Mouse (Mus musculus): ENCODE measurements around the gene Per1. TPM values are rescaled to one million over a fixed set of nuclear protein-coding genes. Genes with fewer than 3 reads are reported as not detected.
A peak's percentile ranks its signal among the peaks of the same experiment; 100 is the strongest.

The Per1 gene
- polyA plus RNA-seq, 1 experiment from 2014 or later, result 15.6 TPM

DNA sequence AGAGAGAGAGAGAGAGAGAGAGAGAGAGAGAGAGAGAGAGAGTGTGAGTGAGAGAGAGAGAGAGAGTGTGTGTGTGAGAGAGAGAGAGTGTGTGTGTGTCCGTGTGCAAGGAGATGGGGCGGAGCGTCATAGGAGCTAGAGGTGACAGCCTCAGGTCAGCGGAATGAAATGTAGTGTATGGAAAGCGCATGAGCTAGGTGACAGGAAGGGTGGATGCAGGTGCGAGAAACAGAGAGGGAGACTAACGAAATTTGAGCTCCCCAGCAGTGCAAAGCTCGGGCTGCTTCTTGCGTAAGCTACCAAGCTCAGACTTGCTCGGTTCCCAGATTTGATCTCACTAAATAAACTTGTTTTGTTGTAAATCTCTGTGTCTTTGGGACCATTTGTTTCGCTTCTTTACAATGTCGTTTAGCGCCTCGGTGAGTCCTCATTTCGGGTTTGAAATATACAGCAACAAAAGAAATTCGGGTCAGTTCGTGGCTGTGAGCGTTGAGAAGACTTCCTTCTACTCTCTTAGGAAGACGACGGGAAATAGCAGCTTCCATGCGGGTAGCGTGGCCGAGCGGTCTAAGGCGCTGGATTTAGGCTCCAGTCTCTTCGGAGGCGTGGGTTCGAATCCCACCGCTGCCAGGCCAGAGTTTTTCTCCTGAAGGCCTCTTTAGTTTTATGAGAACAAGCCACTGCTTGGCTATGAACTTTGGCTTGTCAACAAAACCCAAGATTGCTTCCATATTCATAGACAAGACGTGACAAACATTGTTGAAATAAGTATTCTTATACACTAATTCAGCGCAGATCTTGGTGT is 28.9 kb downstream of the Per1 start:
- H3K4me2 ChIP-seq (replicated peaks), result peak overlapping the region; percentile 92
- H3K9me3 ChIP-seq, result no peaks in the 10 kb centered on the region
- peak overlapping the region; percentile 79 for H3K4me3 ChIP-seq (replicated peaks)
- WGBS, result under 1% methylated on average over 31 of the region's 31 CpGs
- peak overlapping the region; percentile 69 for H3K27ac ChIP-seq
- no peaks in the 10 kb centered on the region for H3K36me3 ChIP-seq
- peak overlapping the region; percentile 52 for H3K9ac ChIP-seq
- peak; percentile 67 for ATAC-seq
- peaks cover 35% of the 10 kb centered on the region for H3K4me1 ChIP-seq (replicated peaks)
- no peaks in the 10 kb centered on the region for H3K27me3 ChIP-seq (replicated peaks)

DNA sequence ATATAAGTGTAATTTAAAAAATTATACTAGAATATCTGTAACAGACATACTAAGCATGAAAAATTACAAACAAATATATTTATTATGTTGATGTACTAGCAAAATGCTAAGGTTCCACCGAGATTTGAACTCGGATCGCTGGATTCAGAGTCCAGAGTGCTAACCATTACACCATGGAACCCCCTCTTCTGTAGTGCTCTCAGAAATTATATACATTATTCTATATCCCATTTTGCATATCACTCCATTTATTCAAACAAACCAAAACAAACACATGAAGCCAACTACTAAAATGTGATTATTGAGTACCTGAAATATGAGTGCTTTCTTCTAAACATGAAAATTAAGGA is 29.5 kb downstream of the Per1 start:
- Histone ChIP-seq H3K9ac (no peak overlapping the region), H3K4me2 (replicated peaks) (no peak overlapping the region), H3K36me3 (no peaks in the 10 kb centered on the region), H3K4me1 (replicated peaks) (peaks cover 29% of the 10 kb centered on the region), H3K27me3 (replicated peaks) (no peaks in the 10 kb centered on the region), H3K4me3 (replicated peaks) (no peak overlapping the region), H3K27ac (no peak overlapping the region), H3K9me3 (no peaks in the 10 kb centered on the region)
- ATAC-seq, result peak; percentile 50
- under 1% methylated on average over 3 of the region's 3 CpGs for WGBS

DNA sequence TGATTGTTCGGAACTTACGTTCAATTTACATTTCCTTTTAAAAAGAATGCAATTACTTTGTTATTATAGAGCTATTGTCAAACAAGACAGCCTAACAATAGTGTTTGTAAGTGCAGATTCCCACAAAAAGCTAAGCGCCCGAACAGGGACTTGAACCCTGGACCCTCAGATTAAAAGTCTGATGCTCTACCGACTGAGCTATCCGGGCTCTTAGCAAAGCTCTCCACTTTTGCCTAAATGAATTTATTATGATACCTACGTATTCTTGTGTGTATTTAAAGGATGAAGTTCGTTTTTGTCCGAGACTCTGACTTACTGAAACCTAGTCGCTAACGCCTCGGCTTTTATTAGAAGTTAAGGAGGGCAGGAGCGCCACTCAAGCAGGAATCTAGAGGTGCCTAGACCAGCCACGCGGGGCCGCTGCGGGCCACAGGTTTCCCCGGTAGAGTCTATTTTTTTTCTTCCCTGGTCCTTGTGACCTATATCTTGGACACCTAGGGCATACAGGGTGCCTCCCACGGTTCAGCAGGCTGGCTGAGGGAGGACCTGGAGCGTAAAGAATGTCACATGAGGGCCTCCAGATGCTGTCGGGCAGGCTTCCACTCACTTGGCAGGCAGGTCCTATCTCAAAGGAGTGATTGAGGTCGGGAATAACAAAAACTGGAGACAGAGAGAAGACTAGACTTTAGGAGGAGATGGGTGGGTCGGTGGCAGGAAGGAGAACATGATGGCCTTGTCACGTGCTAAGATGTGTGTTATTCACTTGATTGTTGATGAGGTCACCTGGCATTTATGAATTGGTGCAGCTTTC is 30.2 kb downstream of the Per1 start:
- peak overlapping the region; percentile 87 for H3K4me2 ChIP-seq (replicated peaks)
- peak overlapping the region; percentile 50 for H3K9ac ChIP-seq
- H3K27ac ChIP-seq, result peak overlapping the region; percentile 70
- H3K4me1 ChIP-seq (replicated peaks), result peaks cover 22% of the 10 kb centered on the region
- no peaks in the 10 kb centered on the region for H3K27me3 ChIP-seq (replicated peaks)
- H3K36me3 ChIP-seq, result no peaks in the 10 kb centered on the region
- under 1% methylated on average over 24 of the region's 24 CpGs for WGBS
- peak overlapping the region; percentile 57 for H3K4me3 ChIP-seq (replicated peaks)
- peak; percentile 53 for ATAC-seq
- no peaks in the 10 kb centered on the region for H3K9me3 ChIP-seq

DNA sequence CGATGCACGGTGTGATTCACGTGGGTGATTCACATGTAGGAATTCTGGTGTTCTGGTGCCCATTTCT is 30.7 kb downstream of the Per1 start, which contains the start of gene Aloxe3:
Gene Aloxe3, plus strand, starts transcription at position 45 of the 67 bp plus-strand sequence.
- Histone ChIP-seq H3K4me1 (replicated peaks) (peaks cover 17% of the 10 kb centered on the region), H3K9me3 (no peaks in the 10 kb centered on the region), H3K27ac (peak within 1 kb of the TSS; percentile 70), H3K9ac (peak within 1 kb of the TSS; percentile 50), H3K27me3 (replicated peaks) (no peaks in the 10 kb centered on the region), H3K36me3 (no peaks in the 10 kb centered on the region), H3K4me3 (replicated peaks) (peak within 1 kb of the TSS; percentile 57), H3K4me2 (replicated peaks) (peak within 1 kb of the TSS; percentile 87)
- 1% methylated on average over 3 of the region's 3 CpGs for WGBS
- ATAC-seq, result no peak

DNA sequence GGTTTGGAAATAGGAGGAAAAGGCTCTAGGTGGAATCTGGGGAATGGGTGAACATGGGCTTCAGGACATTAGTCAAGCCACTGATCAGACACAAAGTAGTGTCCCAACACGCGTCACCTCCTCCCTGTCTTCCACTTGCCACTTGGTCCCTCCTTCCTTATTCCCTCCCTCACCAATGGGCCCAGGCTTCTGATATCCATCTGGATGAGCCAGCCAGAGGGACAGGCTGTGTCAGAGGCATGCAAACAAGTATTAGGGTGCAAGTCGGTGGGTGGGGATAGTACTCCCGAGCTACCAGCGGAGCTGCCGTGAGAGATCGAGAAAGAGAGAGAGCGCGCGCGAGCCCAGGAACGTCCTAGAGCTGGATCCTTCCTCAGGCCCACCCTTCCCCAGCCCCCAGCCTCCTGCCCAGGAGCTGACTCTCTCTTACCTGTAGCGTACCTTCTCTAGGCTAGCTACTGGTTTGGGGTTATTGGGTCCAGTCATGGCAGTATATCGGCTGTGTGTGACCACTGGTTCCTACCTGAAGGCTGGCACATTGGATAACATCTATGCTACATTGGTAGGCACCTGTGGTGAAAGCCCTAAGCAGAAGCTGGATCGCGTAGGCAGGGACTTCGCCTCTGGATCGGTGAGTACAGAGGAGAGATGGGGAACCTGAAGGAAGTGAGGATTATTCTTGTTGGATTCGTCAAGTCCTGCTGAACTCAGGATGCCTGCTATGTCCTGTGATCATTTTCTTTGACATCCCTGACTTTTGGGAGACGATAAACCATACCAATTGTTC is 31.1 kb downstream of the Per1 start:
- H3K27ac ChIP-seq, result no peak overlapping the region
- WGBS, result 14% methylated on average over 20 of the region's 20 CpGs
- H3K9me3 ChIP-seq, result no peaks in the 10 kb centered on the region

DNA sequence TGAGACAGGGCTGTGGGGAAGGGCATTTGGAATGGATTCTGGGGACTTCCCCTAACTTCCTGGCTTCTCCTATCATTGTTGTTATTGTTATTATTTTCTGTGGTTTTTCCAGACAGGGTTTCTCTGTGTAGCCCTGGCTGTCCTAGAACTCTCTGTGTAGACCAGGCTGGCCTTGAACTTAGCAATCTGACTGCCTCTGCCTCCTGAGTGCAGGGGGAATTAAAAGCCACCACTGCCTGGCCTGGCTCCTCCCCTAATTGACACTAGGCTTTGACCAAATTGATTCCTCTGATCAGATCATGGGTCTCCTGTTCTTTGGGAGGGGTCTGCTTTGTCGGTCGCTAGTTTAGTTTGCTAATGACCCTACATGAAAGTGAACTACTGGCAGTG is 31.7 kb downstream of the Per1 start:
- ATAC-seq, result no peak
- no peaks in the 10 kb centered on the region for H3K27me3 ChIP-seq (replicated peaks)
- no peaks in the 10 kb centered on the region for H3K36me3 ChIP-seq
- no peak overlapping the region for H3K9ac ChIP-seq
- H3K4me3 ChIP-seq (replicated peaks), result no peak overlapping the region
- WGBS, result 40% methylated on average over 2 of the region's 2 CpGs
- H3K9me3 ChIP-seq, result no peaks in the 10 kb centered on the region
- peaks cover 8% of the 10 kb centered on the region for H3K4me1 ChIP-seq (replicated peaks)
- no peak overlapping the region for H3K27ac ChIP-seq
- peak overlapping the region; percentile 87 for H3K4me2 ChIP-seq (replicated peaks)

More for the DNA sequence above, 31.1 kb downstream of the Per1 start:
- H3K4me3 ChIP-seq (replicated peaks), result peak overlapping the region; percentile 57
- peak overlapping the region; percentile 87 for H3K4me2 ChIP-seq (replicated peaks)
- peak overlapping the region; percentile 50 for H3K9ac ChIP-seq
- no peaks in the 10 kb centered on the region for H3K36me3 ChIP-seq
- H3K27me3 ChIP-seq (replicated peaks), result no peaks in the 10 kb centered on the region
- H3K4me1 ChIP-seq (replicated peaks), result peaks cover 13% of the 10 kb centered on the region
- ATAC-seq, result no peak

DNA sequence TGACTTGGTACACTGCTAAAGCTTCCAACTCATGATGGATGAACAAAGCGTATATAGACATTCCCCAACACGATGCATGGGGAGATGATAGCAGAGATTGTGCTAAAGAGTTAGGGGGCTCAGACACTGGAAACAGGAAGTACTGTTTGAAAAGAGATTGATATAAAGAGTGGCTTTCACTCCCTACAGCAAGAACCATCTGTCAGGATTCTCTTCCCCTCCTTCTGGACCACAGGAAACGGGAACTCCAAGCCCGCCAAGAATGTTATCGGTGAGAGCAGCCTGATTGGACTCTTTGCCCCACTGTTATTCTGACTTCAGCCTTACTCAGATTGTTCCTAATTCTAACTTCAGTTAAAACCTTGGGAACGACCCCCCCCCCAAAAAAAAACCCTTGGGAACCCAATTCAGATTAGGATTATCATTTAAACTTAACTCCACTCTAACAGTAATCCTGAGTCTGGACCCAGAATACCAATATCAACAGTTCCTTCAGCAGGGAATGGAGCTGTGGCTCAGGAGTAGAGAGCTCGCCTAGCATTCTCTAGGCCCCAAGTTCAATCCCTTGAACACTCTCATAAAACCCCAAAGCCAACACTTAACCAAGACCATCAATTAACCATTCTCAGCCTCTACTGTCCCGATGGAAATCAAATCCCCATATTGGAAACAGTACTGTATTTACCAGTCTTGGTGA is 33.6 kb downstream of the Per1 start:
- H3K27ac ChIP-seq, result no peak overlapping the region
- ATAC-seq, result no peak
- H3K27me3 ChIP-seq (replicated peaks), result no peaks in the 10 kb centered on the region
- 70% methylated on average over 8 of the region's 8 CpGs for WGBS
- no peaks in the 10 kb centered on the region for H3K36me3 ChIP-seq
- H3K4me1 ChIP-seq (replicated peaks), result peaks cover 6% of the 10 kb centered on the region
- no peak overlapping the region for H3K4me3 ChIP-seq (replicated peaks)
- H3K9ac ChIP-seq, result no peak overlapping the region
- no peaks in the 10 kb centered on the region for H3K9me3 ChIP-seq
- no peak overlapping the region for H3K4me2 ChIP-seq (replicated peaks)

DNA sequence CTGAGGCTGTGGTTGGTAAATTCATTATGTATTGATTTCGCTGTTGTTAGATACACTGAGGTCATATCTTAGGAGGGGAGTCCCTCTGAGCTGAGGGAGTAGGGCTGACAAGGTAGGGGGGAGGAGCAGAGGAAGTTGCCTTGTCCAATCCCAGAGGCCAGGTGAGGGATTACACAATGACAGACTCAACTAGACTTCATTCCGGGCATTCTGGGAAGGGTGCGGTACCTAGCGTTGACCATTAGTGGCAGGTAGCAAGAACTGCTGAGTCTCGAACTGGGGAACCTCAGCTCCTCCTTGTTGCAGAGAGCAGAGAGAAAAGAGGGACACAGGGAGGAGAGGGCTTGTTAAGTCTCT is 38.5 kb downstream of the Per1 start:
- Histone ChIP-seq H3K4me2 (replicated peaks) (peak overlapping the region; percentile 89), H3K4me1 (replicated peaks) (no peaks in the 10 kb centered on the region; the same call in 1 of the 2 replicates), H3K27ac (no peak overlapping the region), H3K27me3 (replicated peaks) (no peaks in the 10 kb centered on the region), H3K4me3 (replicated peaks) (peak overlapping the region; percentile 47), H3K9ac (peak overlapping the region; percentile 41; the same call in 1 of the 2 replicates), H3K9me3 (no peaks in the 10 kb centered on the region), H3K36me3 (no peaks in the 10 kb centered on the region)
- peak; percentile 46 for ATAC-seq
- WGBS, result 26% methylated on average over 5 of the region's 5 CpGs

DNA sequence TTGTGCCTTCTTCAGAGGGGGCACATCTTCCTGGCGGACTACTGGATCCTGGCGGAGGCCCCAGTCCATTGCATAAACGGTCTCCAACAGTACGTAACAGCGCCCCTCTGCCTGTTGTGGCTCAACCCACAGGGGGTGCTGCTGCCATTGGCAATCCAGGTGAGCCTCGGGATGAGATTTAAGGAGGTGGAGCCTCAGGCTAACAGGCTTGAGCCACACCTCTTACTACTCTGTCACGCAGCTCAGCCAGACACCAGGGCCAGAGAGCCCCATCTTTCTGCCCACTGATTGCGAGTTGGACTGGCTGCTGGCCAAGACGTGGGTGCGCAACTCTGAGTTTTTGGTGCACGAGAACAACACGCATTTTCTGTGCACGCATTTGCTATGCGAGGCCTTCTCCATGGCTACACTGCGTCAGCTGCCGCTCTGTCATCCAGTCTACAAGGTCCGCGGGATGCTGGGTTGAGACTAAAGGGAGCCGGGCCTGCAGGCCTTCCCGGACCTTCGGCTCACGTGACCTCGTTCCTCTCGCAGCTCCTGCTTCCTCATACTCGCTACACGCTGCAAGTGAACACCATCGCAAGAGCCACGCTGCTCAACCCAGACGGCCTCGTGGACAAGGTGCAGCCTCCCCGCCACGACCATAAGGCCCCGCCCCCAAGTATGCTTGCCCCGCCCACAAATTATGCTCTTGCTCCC is 39.1 kb downstream of the Per1 start:
- Histone ChIP-seq H3K27me3 (replicated peaks) (no peaks in the 10 kb centered on the region), H3K9me3 (no peaks in the 10 kb centered on the region), H3K9ac (peak overlapping the region; percentile 41), H3K27ac (no peak overlapping the region), H3K4me2 (replicated peaks) (peak overlapping the region; percentile 89), H3K36me3 (no peaks in the 10 kb centered on the region), H3K4me3 (replicated peaks) (peak overlapping the region; percentile 47), H3K4me1 (replicated peaks) (no peaks in the 10 kb centered on the region; the same call in 1 of the 2 replicates)
- 2% methylated on average over 34 of the region's 34 CpGs for WGBS
- peak; percentile 87 for ATAC-seq

DNA sequence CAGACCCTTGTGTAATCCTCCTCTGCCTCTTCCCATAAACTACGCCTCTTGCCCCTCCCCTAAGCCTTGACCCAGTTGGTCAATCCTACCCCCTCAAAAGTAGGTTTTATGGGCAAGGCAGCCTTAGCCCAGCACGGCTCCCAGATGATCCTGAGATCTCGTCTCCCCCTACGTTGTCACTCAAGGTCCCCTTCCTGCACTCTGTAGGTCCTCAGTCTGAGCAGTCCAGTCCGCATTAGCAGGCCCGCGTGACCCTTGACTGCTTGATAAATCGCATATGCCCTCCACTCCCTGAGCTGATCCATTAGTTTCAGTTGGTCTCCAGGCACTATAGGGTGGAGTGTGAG is 39.6 kb downstream of the Per1 start:
- peak overlapping the region; percentile 89 for H3K4me2 ChIP-seq (replicated peaks)
- no peaks in the 10 kb centered on the region for H3K9me3 ChIP-seq
- no peak overlapping the region for H3K27ac ChIP-seq
- H3K9ac ChIP-seq, result peak overlapping the region; percentile 41; the same call in 1 of the 2 replicates
- no peaks in the 10 kb centered on the region; the same call in 1 of the 2 replicates for H3K4me1 ChIP-seq (replicated peaks)
- ATAC-seq, result no peak
- WGBS, result 32% methylated on average over 8 of the region's 8 CpGs
- H3K27me3 ChIP-seq (replicated peaks), result no peaks in the 10 kb centered on the region
- H3K36me3 ChIP-seq, result no peaks in the 10 kb centered on the region
- H3K4me3 ChIP-seq (replicated peaks), result peak overlapping the region; percentile 47

DNA sequence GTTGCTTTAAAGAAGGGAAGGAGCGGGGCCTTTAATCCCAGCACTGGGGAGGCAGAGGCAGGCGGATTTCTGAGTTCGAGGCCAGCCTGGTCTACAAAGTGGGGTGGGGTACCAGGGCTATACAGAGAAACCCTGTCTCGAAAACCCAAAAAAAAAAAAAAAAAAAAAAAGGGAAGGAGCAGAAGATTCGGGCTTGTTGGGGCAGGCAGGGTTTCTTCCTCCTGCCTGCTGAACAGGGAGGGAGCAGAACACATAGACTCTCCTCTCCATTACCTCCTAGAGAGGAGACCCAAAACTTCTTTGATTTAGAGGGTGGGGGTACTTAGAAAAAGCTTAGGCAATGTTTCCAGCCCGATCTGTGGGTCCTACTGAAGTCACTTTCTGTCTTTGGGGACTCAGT is 40.3 kb downstream of the Per1 start:
- H3K4me2 ChIP-seq (replicated peaks), result no peak overlapping the region
- H3K27ac ChIP-seq, result no peak overlapping the region
- H3K9ac ChIP-seq, result no peak overlapping the region
- H3K9me3 ChIP-seq, result no peaks in the 10 kb centered on the region
- H3K4me3 ChIP-seq (replicated peaks), result no peak overlapping the region
- WGBS, result 93% methylated on average over 6 of the region's 6 CpGs
- ATAC-seq, result no peak
- no peaks in the 10 kb centered on the region for H3K27me3 ChIP-seq (replicated peaks)
- H3K4me1 ChIP-seq (replicated peaks), result no peaks in the 10 kb centered on the region; the same call in 1 of the 2 replicates
- H3K36me3 ChIP-seq, result no peaks in the 10 kb centered on the region

Data from intestine, embryonic 15.5 days (tissue).